Mouse (Mus musculus): ENCODE measurements around the gene AC140267.1. TPM values are rescaled to one million over a fixed set of nuclear protein-coding genes. Genes with fewer than 3 reads are reported as not detected.

The AC140267.1 gene
- polyA plus RNA-seq, 1 experiment from 2014 or later, result not detected

GRCm38 (mm10) chr15:80202111-80202775, 33.4 kb upstream of the AC140267.1 start:
- no peak for DNase-seq

GRCm38 (mm10) chr15:80203406-80203805, 32.2 kb upstream of the AC140267.1 start:
- H3K4me3 ChIP-seq (ENCODE audit: low read depth, low read length), result no peak overlapping the region
- H3K36me3 ChIP-seq (ENCODE audit: insufficient read depth), result no peaks in the 10 kb centered on the region
- no peak for TF ChIP-seq CTCF (IDR thresholded peaks at IDR 0.05; ENCODE audit: low read depth)
- no peak overlapping the region for H3K9ac ChIP-seq
- H3K27ac ChIP-seq (ENCODE audit: low read depth), result no peak overlapping the region
- H3K27me3 ChIP-seq (ENCODE audit: insufficient read depth, low read length), result no peaks in the 10 kb centered on the region
- 27% methylated on average over 4 of the region's 4 CpGs for WGBS
- no peak overlapping the region for H3K4me2 ChIP-seq
- no peaks in the 10 kb centered on the region for H3K9me3 ChIP-seq (ENCODE audit: low read depth, low read length)
- H3K4me1 ChIP-seq (ENCODE audit: insufficient read depth), result no peaks in the 10 kb centered on the region
- ATAC-seq (ENCODE audit: insufficient read depth) (no peak), DNase-seq (peak; percentile 76)

More at GRCm38 (mm10) chr15:80202111-80202775, 33.4 kb upstream of the AC140267.1 start:
- no peak for TF ChIP-seq CTCF (IDR thresholded peaks at IDR 0.05; ENCODE audit: low read depth)
- H3K27ac ChIP-seq (ENCODE audit: low read depth), result no peak overlapping the region
- no peak overlapping the region for H3K4me2 ChIP-seq
- no peaks in the 10 kb centered on the region for H3K27me3 ChIP-seq (ENCODE audit: insufficient read depth, low read length)
- ATAC-seq (ENCODE audit: insufficient read depth), result no peak
- H3K36me3 ChIP-seq (ENCODE audit: insufficient read depth), result no peaks in the 10 kb centered on the region
- H3K9ac ChIP-seq, result no peak overlapping the region
- no peaks in the 10 kb centered on the region for H3K4me1 ChIP-seq (ENCODE audit: insufficient read depth)
- H3K9me3 ChIP-seq (ENCODE audit: low read depth, low read length), result peaks cover 3% of the 10 kb centered on the region; the same call in 1 of the 2 replicates
- WGBS, result 79% methylated on average over 6 of the region's 6 CpGs
- H3K4me3 ChIP-seq (ENCODE audit: low read depth, low read length), result no peak overlapping the region

GRCm38 (mm10) chr15:80206057-80206565, 29.5 kb upstream of the AC140267.1 start:
- no peak overlapping the region for H3K27ac ChIP-seq (ENCODE audit: low read depth)
- no peak overlapping the region for H3K4me2 ChIP-seq
- no peaks in the 10 kb centered on the region for H3K9me3 ChIP-seq (ENCODE audit: low read depth, low read length)
- 78% methylated on average over 3 of the region's 3 CpGs for WGBS
- H3K36me3 ChIP-seq (ENCODE audit: insufficient read depth), result 0 out of 2 replicates have a peak, but pooled peaks cover 2% of the 10 kb centered on the region
- ATAC-seq (ENCODE audit: insufficient read depth) (no peak), DNase-seq (no peak)
- H3K9ac ChIP-seq, result no peak overlapping the region
- H3K4me3 ChIP-seq (ENCODE audit: low read depth, low read length), result no peak overlapping the region
- H3K4me1 ChIP-seq (ENCODE audit: insufficient read depth), result no peaks in the 10 kb centered on the region
- H3K27me3 ChIP-seq (ENCODE audit: insufficient read depth, low read length), result no peaks in the 10 kb centered on the region
- TF ChIP-seq CTCF (IDR thresholded peaks at IDR 0.05; ENCODE audit: low read depth), result no peak

GRCm38 (mm10) chr15:80208446-80208845, 27.2 kb upstream of the AC140267.1 start:
- Histone ChIP-seq H3K4me1 (ENCODE audit: insufficient read depth) (no peaks in the 10 kb centered on the region), H3K27ac (ENCODE audit: low read depth) (no peak overlapping the region), H3K4me3 (ENCODE audit: low read depth, low read length) (no peak overlapping the region), H3K9me3 (ENCODE audit: low read depth, low read length) (no peaks in the 10 kb centered on the region), H3K4me2 (no peak overlapping the region), H3K9ac (no peak overlapping the region), H3K27me3 (ENCODE audit: insufficient read depth, low read length) (no peaks in the 10 kb centered on the region), H3K36me3 (ENCODE audit: insufficient read depth) (peaks cover 11% of the 10 kb centered on the region; the same call in 1 of the 2 replicates)
- ATAC-seq (ENCODE audit: insufficient read depth) (no peak), DNase-seq (no peak)
- WGBS, result 23% methylated on average over 4 of the region's 4 CpGs
- no peak for TF ChIP-seq CTCF (IDR thresholded peaks at IDR 0.05; ENCODE audit: low read depth)

GRCm38 (mm10) chr15:80213688-80214087, 21.9 kb upstream of the AC140267.1 start:
- H3K27ac ChIP-seq (ENCODE audit: low read depth), result no peak overlapping the region
- DNase-seq (no peak), ATAC-seq (ENCODE audit: insufficient read depth) (no peak)
- H3K4me1 ChIP-seq (ENCODE audit: insufficient read depth), result no peaks in the 10 kb centered on the region
- no peaks in the 10 kb centered on the region for H3K27me3 ChIP-seq (ENCODE audit: insufficient read depth, low read length)
- H3K9me3 ChIP-seq (ENCODE audit: low read depth, low read length), result no peaks in the 10 kb centered on the region
- H3K36me3 ChIP-seq (ENCODE audit: insufficient read depth), result peaks cover 17% of the 10 kb centered on the region; the same call in 1 of the 2 replicates
- no peak overlapping the region for H3K4me2 ChIP-seq
- H3K9ac ChIP-seq, result no peak overlapping the region
- H3K4me3 ChIP-seq (ENCODE audit: low read depth, low read length), result no peak overlapping the region
- TF ChIP-seq CTCF (IDR thresholded peaks at IDR 0.05; ENCODE audit: low read depth), result no peak

- peaks cover 17% of the 10 kb centered on the region; the same call in 1 of the 2 replicates for H3K36me3 ChIP-seq (ENCODE audit: insufficient read depth)
- ATAC-seq (ENCODE audit: insufficient read depth) (no peak), DNase-seq (peak; percentile 58)
- H3K27me3 ChIP-seq (ENCODE audit: insufficient read depth, low read length), result no peaks in the 10 kb centered on the region
- no peak overlapping the region for H3K4me3 ChIP-seq (ENCODE audit: low read depth, low read length)
- no peak overlapping the region for H3K9ac ChIP-seq
- no peak overlapping the region for H3K27ac ChIP-seq (ENCODE audit: low read depth)
- TF ChIP-seq CTCF (IDR thresholded peaks at IDR 0.05; ENCODE audit: low read depth), result peak; percentile 48
- WGBS, result 16% methylated on average over 10 of the region's 10 CpGs
- H3K4me2 ChIP-seq, result no peak overlapping the region
- no peaks in the 10 kb centered on the region for H3K9me3 ChIP-seq (ENCODE audit: low read depth, low read length)
- H3K4me1 ChIP-seq (ENCODE audit: insufficient read depth), result no peaks in the 10 kb centered on the region
Observed at GRCm38 (mm10) chr15:80215716-80216479, 19.7 kb upstream of the AC140267.1 start.

GRCm38 (mm10) chr15:80216480-80216820, 19.2 kb upstream of the AC140267.1 start:
- WGBS, result 68% methylated on average over 9 of the region's 9 CpGs

More at GRCm38 (mm10) chr15:80216480-80216820, 19.2 kb upstream of the AC140267.1 start:
- Histone ChIP-seq H3K9ac (no peak overlapping the region), H3K9me3 (ENCODE audit: low read depth, low read length) (no peaks in the 10 kb centered on the region), H3K4me2 (no peak overlapping the region), H3K27ac (ENCODE audit: low read depth) (no peak overlapping the region), H3K4me1 (ENCODE audit: insufficient read depth) (no peaks in the 10 kb centered on the region), H3K4me3 (ENCODE audit: low read depth, low read length) (no peak overlapping the region), H3K36me3 (ENCODE audit: insufficient read depth) (peaks cover 14% of the 10 kb centered on the region; the same call in 1 of the 2 replicates), H3K27me3 (ENCODE audit: insufficient read depth, low read length) (no peaks in the 10 kb centered on the region)
- ATAC-seq (ENCODE audit: insufficient read depth) (no peak), DNase-seq (no peak)
- no peak for TF ChIP-seq CTCF (IDR thresholded peaks at IDR 0.05; ENCODE audit: low read depth)
